Mouse (Mus musculus) small intestine, adult 2 months (tissue): ENCODE measurements at regions not wholly inside any gene's neighbourhood (a gene's known extent, or its start where the extent isn't known, plus 50 kb on each side); places are given as distances from the start of the nearest gene placed in this dataset.

Experiments used
- H3K27ac ChIP-seq: fragments of 200-500 bp; 2 replicates; pipeline ENCODE4 v1.5.1; 2012; ENCODE audit warnings: low read depth, low read length, control low read depth, inconsistent platforms; ENCODE audit not compliant: insufficient read depth
- H3K27me3 ChIP-seq: fragments of 200-500 bp; 2 replicates; pipeline ENCODE4 v1.6.1; 2012; ENCODE audit warnings: mild to moderate bottlenecking, moderate library complexity, low read length, inconsistent platforms; ENCODE audit not compliant: control insufficient read depth, insufficient read depth
- H3K36me3 ChIP-seq: fragments of 200-500 bp; 2 replicates; pipeline ENCODE4 v1.6.1; 2012; ENCODE audit warnings: mild to moderate bottlenecking, low read length, control low read depth, inconsistent platforms; ENCODE audit not compliant: control insufficient read depth, insufficient read depth
- H3K4me1 ChIP-seq: fragments of 200-500 bp; 2 replicates; pipeline ENCODE4 v1.6.1; 2012; ENCODE audit warnings: low read length, inconsistent platforms, mixed read lengths; ENCODE audit not compliant: control insufficient read depth, insufficient read depth, insufficient read length
- H3K4me3 ChIP-seq: fragments of 200-500 bp; 2 replicates; pipeline ENCODE4 v1.5.1; 2012; ENCODE audit warnings: low read depth, mild to moderate bottlenecking, control low read depth, inconsistent platforms, low read length, moderate library complexity
- CTCF ChIP-seq: fragments of 200-500 bp; IDR thresholded peaks from 2 replicates; pipeline ENCODE4 v1.5.1; 2012; ENCODE audit warnings: low read depth, mild to moderate bottlenecking, control low read depth, inconsistent platforms, low read length, moderate library complexity, mixed read lengths; ENCODE audit not compliant: insufficient replicate concordance, insufficient read length; ENCODE audit errors: extremely low read depth
- POLR2A ChIP-seq: fragments of 200-500 bp; IDR thresholded peaks from 2 replicates; pipeline ENCODE4 v1.6.1; 2012; ENCODE audit warnings: low read depth, mild to moderate bottlenecking, control low read depth, inconsistent platforms, low read length, moderate library complexity
- WGBS: fragments of 180-500 bp; shearing (Covaris S2); methylation state at CpG from one replicate; pipeline ENCODE4 v1.1.7; 2018; 5-methylcytosine and 5-hydroxymethylcytosine counted together

DNA sequence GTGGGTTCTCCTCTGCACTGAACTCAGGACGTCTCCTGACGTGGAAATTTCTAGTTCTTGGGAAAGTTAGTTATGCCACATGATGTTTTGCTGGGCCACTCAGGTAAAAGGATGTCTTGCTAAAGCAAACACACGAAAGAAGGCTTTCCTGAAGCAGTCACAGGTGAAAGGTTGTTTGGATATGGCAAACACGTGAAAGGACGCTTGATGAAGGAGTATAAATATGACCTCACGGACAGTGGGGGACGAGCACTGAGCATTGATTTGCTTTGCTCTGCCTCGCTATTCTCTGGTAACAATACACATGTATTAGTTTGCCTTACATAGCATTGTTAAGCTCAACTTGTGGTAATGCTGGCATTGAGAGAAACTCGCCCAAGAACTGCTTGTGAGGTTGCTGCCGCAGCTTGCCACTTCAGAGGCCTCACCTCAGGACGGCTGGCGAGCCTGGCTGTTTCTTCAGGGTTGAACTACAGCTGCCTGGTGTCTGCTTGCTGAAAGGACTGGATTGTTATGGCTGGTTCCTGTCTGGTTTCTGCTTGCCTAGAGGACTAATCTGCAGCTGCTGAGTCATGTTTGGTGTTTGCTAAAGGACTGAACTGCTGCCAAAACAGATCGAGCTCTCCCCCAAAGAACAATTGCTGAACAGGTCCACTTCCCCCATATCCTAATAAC, 261.0 kb downstream of the Cdh26 start:
- WGBS = 25% methylated on average over 13 of the region's 13 CpGs
- H3K4me1 ChIP-seq = no peaks in the 10 kb centered on the region; the same call in 1 of the 2 replicates

DNA sequence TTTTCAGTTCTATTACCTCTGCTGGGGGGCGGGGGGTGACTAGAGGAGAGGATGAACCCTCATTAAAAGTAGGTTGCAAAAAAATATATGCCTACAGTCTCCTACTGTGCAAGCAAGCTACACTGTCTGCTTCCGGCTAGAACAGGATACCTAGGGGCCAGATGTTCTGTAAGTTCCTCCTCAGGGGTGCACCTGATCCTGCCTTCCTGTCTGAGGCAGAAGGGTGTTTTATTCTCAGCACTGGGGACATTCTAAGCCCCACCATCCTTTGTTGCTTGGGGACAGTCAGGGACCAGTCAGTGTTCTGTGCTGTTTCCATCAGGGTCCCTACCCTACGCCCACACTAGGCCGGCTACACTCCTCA, 261.5 kb downstream of the Cdh26 start:
- H3K4me3 ChIP-seq = no peak overlapping the region
- H3K4me1 ChIP-seq = no peaks in the 10 kb centered on the region; the same call in 1 of the 2 replicates
- no peak for TF ChIP-seq POLR2A
- 56% methylated on average over 4 of the region's 4 CpGs for WGBS
- no peaks in the 10 kb centered on the region for H3K27me3 ChIP-seq
- no peaks in the 10 kb centered on the region for H3K36me3 ChIP-seq
- no peak overlapping the region for H3K27ac ChIP-seq

More for the DNA sequence above, 261.0 kb downstream of the Cdh26 start:
- Histone ChIP-seq H3K27ac (no peak overlapping the region), H3K36me3 (no peaks in the 10 kb centered on the region), H3K27me3 (no peaks in the 10 kb centered on the region), H3K4me3 (no peak overlapping the region)
- TF ChIP-seq CTCF = no peak
- TF ChIP-seq POLR2A = no peak

DNA sequence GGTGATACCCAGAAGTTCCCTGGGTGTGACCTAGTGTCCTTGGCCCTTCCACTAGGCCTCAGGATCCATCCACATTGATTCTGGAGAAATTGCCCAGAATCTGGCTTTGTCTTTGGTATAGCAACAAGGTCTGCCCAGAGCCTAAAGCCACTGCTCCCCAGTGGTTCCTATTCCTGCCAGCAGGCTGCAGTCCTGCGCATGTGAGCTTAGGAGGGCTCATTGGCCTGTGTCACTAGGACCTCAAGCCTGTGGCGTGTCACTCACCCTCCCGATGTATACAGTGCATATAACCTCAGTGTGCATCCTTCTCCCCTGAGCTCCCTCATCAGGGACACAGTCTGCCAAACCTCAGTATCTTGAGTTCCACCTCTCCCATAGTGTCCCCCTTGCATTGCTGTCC, 261.9 kb downstream of the Cdh26 start:
- no peak overlapping the region for H3K4me3 ChIP-seq
- no peaks in the 10 kb centered on the region for H3K36me3 ChIP-seq
- H3K27ac ChIP-seq = no peak overlapping the region
- TF ChIP-seq POLR2A (no peak), CTCF (no peak)
- H3K27me3 ChIP-seq = no peaks in the 10 kb centered on the region
- WGBS = 88% methylated on average over 3 of the region's 3 CpGs
- H3K4me1 ChIP-seq = no peaks in the 10 kb centered on the region; the same call in 1 of the 2 replicates

DNA sequence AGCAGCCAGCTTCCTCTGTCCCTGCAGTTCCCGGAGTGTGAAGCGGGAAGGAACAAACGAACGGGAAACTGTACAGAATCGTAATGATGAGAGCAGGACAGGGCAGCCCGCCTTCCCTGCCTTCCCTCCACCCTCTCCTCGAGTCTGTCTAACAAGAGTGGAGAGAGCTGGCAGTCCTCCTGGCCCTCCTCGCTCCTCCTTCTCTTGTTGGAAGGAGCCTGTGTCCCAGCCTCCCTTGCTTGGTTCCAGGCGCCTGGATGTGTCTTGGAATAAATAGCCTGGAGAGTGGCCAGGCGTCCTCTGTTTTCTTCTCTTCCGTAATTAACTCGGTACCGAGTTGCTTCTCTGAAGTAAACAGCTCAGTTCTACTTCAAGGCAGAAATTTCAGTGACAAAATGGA, 268.3 kb downstream of the Cdh26 start:
- 0 out of 2 replicates have a peak overlapping the region, but pooled peaks have one; percentile 10 for H3K27ac ChIP-seq
- no peaks in the 10 kb centered on the region for H3K4me1 ChIP-seq
- WGBS = 68% methylated on average over 13 of the region's 13 CpGs

DNA sequence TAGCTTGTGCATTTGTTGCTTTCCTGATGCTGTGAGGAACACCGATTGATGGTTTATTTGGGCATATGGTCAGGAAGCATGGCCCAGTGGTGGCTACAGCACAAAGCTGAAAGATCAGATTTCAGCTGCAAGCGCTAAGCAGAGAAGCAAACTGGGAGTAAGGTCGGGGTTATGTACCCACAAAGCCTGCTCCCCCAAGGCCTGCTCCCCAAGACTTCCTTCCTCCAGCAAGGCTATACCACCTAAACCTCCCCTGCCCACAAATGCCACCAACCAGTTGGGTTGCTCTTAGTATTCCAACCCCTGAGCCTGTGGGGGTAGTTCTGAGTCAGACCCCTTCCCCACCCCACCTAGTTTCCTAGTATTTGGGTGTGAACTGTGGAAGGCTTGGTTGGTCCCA, 270.5 kb downstream of the Cdh26 start:
- H3K36me3 ChIP-seq = no peaks in the 10 kb centered on the region
- no peak overlapping the region for H3K4me3 ChIP-seq
- no peaks in the 10 kb centered on the region for H3K27me3 ChIP-seq
- H3K27ac ChIP-seq = no peak overlapping the region
- WGBS = 74% methylated on average over 3 of the region's 3 CpGs
- no peaks in the 10 kb centered on the region for H3K4me1 ChIP-seq
- no peak for TF ChIP-seq POLR2A
- no peak for TF ChIP-seq CTCF

More for the DNA sequence above, 268.3 kb downstream of the Cdh26 start:
- H3K36me3 ChIP-seq = no peaks in the 10 kb centered on the region
- no peak overlapping the region for H3K4me3 ChIP-seq
- TF ChIP-seq CTCF (no peak), POLR2A (no peak)
- H3K27me3 ChIP-seq = no peaks in the 10 kb centered on the region

DNA sequence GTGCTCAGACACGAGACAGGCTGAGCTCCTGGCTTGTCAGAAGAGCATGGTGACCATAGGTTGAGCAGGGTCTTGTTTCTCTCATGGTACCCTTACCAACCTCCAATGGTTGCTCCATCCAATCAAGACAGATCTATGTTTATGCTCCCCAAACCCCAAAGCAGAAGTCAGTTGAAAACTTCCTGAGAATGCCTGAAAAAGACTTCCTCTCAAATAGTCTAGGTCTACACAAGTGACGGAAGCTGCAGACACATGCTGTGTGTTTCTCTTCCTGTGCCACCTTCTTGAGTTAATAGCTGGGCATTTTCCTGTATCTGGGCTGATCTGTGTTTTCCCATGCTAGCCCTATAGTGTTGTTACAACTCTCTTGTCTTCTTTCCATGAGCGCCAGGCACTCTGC, 274.2 kb downstream of the Cdh26 start:
- peaks cover 5% of the 10 kb centered on the region for H3K4me1 ChIP-seq
- TF ChIP-seq POLR2A = no peak
- no peak for TF ChIP-seq CTCF
- H3K27ac ChIP-seq = no peak overlapping the region
- H3K27me3 ChIP-seq = no peaks in the 10 kb centered on the region
- WGBS = 86% methylated on average over 3 of the region's 3 CpGs
- no peak overlapping the region for H3K4me3 ChIP-seq
- H3K36me3 ChIP-seq = no peaks in the 10 kb centered on the region

DNA sequence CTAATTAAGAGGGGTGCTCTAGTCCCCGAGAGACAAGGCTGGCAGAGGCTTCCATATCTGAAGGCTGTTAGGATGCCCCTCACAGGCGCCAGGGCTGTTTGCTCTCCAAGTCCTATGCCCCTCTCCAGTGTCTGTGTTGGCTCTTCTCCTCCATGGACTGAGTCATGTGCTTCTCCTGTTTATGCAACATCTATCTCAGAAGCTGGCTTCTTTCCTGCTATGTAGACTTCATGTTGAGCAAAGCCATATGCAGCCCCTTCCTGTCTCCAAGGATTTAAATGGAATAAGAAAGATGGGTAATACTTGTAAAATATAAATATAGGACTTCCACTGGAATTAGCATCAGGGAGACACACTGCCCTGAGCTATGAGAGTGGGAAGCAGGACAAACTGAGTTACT, 278.3 kb downstream of the Cdh26 start:
- TF ChIP-seq CTCF = no peak
- TF ChIP-seq POLR2A = no peak
- Histone ChIP-seq H3K4me3 (no peak overlapping the region), H3K36me3 (no peaks in the 10 kb centered on the region), H3K27me3 (no peaks in the 10 kb centered on the region), H3K27ac (no peak overlapping the region), H3K4me1 (peaks cover 9% of the 10 kb centered on the region)
- WGBS = 76% methylated on average over 2 of the region's 2 CpGs
